Mouse (Mus musculus) megakaryocyte, embryonic 14.5 days (primary cell): ENCODE measurements around the gene Fhl1. TPM values are rescaled to one million over a fixed set of nuclear protein-coding genes. Genes with fewer than 3 reads are reported as not detected.

Source experiments
- H3K27me3 ChIP-seq: replicated peaks from 2 replicates; pipeline ENCODE3; 2012; ENCODE audit warnings: inconsistent platforms
- H3K36me3 ChIP-seq: replicated peaks from 2 replicates; pipeline ENCODE3; 2012; ENCODE audit warnings: low read length, inconsistent platforms, mixed read lengths
- H3K4me1 ChIP-seq: 2 replicates; pipeline ENCODE4 v1.6.1; 2012; ENCODE audit warnings: inconsistent platforms
- H3K4me3 ChIP-seq: replicated peaks from 2 replicates; pipeline ENCODE3; 2012; ENCODE audit warnings: moderate library complexity, mild to moderate bottlenecking, inconsistent platforms
- H3K9me3 ChIP-seq: 2 replicates; pipeline ENCODE4 v1.6.1; 2012; ENCODE audit warnings: inconsistent platforms
- FLI1 ChIP-seq: IDR thresholded peaks from 2 replicates; pipeline ENCODE4 v1.6.1; 2012; ENCODE audit warnings: low read length, inconsistent platforms, mixed read lengths
- GATA1 ChIP-seq: IDR thresholded peaks from 3 replicates; pipeline ENCODE4 v1.6.1; 2012; ENCODE audit warnings: mixed read lengths, low read length, inconsistent platforms, borderline replicate concordance
- polyA plus RNA-seq: library from polyadenylated mRNA; stranded (reverse); fragments of >175 nt; gene quantifications from 2 replicates; pipeline ENCODE4 v1.2.3, GENCODE M21; 2012; ENCODE audit warnings: low replicate concordance; ENCODE audit not compliant: insufficient read depth

Fhl1 gene
- polyA plus RNA-seq, 1 experiment: 40.0 TPM

- TF ChIP-seq GATA1 (no peak), FLI1 (no peak)
- Histone ChIP-seq H3K36me3 (no peaks in the 10 kb centered on the region), H3K9me3 (no peaks in the 10 kb centered on the region), H3K4me3 (no peak overlapping the region), H3K27me3 (peaks cover 15% of the 10 kb centered on the region), H3K4me1 (peaks cover 6% of the 10 kb centered on the region; the same call in 1 of the 2 replicates)
These were observed 22.8 kb upstream of the Fhl1 start for GRCm38 (mm10) chrX:56708592-56709370.

DNA sequence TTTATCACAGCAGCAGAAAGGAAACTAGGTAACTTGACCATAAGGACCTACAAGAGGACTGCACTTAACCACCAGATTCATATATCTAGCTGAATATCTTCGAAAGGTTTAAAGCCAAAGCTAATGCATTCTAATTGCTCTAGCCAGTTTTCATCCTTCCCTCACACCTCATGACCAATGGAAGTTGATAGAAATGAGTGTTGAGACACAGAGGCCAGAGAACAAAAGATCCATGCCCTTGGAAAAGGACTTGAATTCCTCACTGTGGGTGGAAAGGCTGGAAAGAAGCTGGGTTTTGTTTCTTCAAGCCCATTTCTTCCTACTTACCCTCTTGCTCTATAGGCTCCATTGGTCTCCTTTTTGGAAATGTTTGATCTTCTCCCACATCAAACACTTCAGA lies 21.1 kb upstream of the Fhl1 start:
- peaks cover 12% of the 10 kb centered on the region for H3K27me3 ChIP-seq
- no peak for TF ChIP-seq FLI1
- no peak for TF ChIP-seq GATA1
- H3K4me3 ChIP-seq: no peak overlapping the region
- peaks cover 4% of the 10 kb centered on the region; the same call in 1 of the 2 replicates for H3K4me1 ChIP-seq
- no peaks in the 10 kb centered on the region for H3K9me3 ChIP-seq
- no peaks in the 10 kb centered on the region for H3K36me3 ChIP-seq

- Histone ChIP-seq H3K27me3 (peaks cover 8% of the 10 kb centered on the region), H3K36me3 (no peaks in the 10 kb centered on the region), H3K9me3 (no peaks in the 10 kb centered on the region), H3K4me1 (no peaks in the 10 kb centered on the region), H3K4me3 (no peak overlapping the region)
- TF ChIP-seq GATA1: no peak
- no peak for TF ChIP-seq FLI1
These were observed 18.9 kb upstream of the Fhl1 start for GRCm38 (mm10) chrX:56712666-56713065.

DNA sequence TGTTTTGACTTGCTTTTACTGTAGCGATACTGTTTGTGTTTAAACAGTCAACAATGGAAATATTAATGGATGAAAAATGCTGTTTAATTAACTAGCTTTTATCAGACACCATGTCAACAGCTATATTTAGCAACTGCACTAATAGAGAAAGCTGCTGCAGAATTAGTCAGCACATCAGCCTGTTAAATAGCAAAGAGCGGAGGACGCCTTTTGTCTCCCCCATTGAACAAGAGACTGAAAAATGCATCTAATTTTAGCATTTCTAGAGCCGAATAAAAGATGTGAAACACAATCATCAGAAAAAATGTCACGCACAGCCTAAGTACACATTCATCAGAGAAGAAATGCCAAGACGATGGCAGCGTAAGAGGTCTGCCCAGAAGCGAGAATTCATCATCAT lies 9.0 kb upstream of the Fhl1 start:
- no peaks in the 10 kb centered on the region for H3K9me3 ChIP-seq
- TF ChIP-seq FLI1 (no peak), GATA1 (no peak)
- H3K27me3 ChIP-seq: peaks cover 1% of the 10 kb centered on the region
- H3K4me1 ChIP-seq: peaks cover 9% of the 10 kb centered on the region
- no peak overlapping the region for H3K4me3 ChIP-seq
- H3K36me3 ChIP-seq: no peaks in the 10 kb centered on the region

- Histone ChIP-seq H3K9me3 (no peaks in the 10 kb centered on the region), H3K4me3 (no peak overlapping the region), H3K27me3 (peaks cover 14% of the 10 kb centered on the region), H3K36me3 (no peaks in the 10 kb centered on the region), H3K4me1 (peaks cover 32% of the 10 kb centered on the region)
- TF ChIP-seq FLI1 (no peak), GATA1 (no peak)
These were observed 3.1 kb upstream of the Fhl1 start for GRCm38 (mm10) chrX:56728507-56728906.

- TF ChIP-seq GATA1: no peak
- peak overlapping the region; percentile 93 for H3K4me3 ChIP-seq
These were observed 720 bp upstream of the Fhl1 start for GRCm38 (mm10) chrX:56730828-56731305.

GRCm38 (mm10) chrX:56732401-56732800 lies 814 bp downstream of the Fhl1 start:
- Histone ChIP-seq H3K4me3 (peak overlapping the region; percentile 93), H3K36me3 (peaks cover 14% of the 10 kb centered on the region), H3K9me3 (no peaks in the 10 kb centered on the region), H3K4me1 (peaks cover 47% of the 10 kb centered on the region), H3K27me3 (peaks cover 14% of the 10 kb centered on the region)
- TF ChIP-seq GATA1 (no peak), FLI1 (no peak)

More at GRCm38 (mm10) chrX:56730828-56731305, 720 bp upstream of the Fhl1 start:
- Histone ChIP-seq H3K9me3 (no peaks in the 10 kb centered on the region), H3K36me3 (peaks cover 3% of the 10 kb centered on the region), H3K4me1 (peaks cover 35% of the 10 kb centered on the region), H3K27me3 (peaks cover 14% of the 10 kb centered on the region)

- TF ChIP-seq FLI1 (no peak), GATA1 (no peak)
- no peaks in the 10 kb centered on the region for H3K9me3 ChIP-seq
- H3K4me3 ChIP-seq: peak overlapping the region; percentile 93
- peaks cover 27% of the 10 kb centered on the region for H3K36me3 ChIP-seq
- peaks cover 42% of the 10 kb centered on the region for H3K4me1 ChIP-seq
- peaks cover 10% of the 10 kb centered on the region for H3K27me3 ChIP-seq
These were observed 2.8 kb downstream of the Fhl1 start for GRCm38 (mm10) chrX:56734436-56734835.

DNA sequence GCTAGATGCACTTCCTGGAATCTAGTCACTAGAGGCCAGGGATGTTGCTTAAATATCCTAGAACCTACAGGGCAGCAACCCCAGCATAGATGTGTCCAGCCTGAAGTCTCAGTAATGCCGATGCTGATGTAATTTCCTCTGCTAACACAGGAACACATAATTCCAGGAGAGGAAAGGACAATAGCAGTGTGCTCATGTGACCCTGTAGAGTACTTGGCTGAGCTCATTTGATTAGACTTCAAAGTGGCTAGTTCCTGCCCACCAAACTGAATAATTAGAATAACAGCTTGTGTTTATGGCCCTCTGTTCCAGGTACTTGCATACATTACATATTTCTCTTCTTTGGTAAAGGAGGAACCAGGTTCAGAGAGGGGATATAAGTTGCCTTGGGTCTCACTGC lies 4.6 kb downstream of the Fhl1 start:
- H3K36me3 ChIP-seq: peaks cover 31% of the 10 kb centered on the region
- peak overlapping the region; percentile 56 for H3K4me3 ChIP-seq
- H3K4me1 ChIP-seq: peaks cover 31% of the 10 kb centered on the region
- H3K9me3 ChIP-seq: no peaks in the 10 kb centered on the region
- TF ChIP-seq FLI1 (no peak), GATA1 (no peak)
- peaks cover 3% of the 10 kb centered on the region for H3K27me3 ChIP-seq

- H3K36me3 ChIP-seq: peaks cover 31% of the 10 kb centered on the region
- no peaks in the 10 kb centered on the region for H3K9me3 ChIP-seq
- no peak for TF ChIP-seq GATA1
- no peak for TF ChIP-seq FLI1
- H3K4me1 ChIP-seq: peaks cover 41% of the 10 kb centered on the region
- H3K4me3 ChIP-seq: no peak overlapping the region
- H3K27me3 ChIP-seq: no peaks in the 10 kb centered on the region
These were observed 6.4 kb downstream of the Fhl1 start for GRCm38 (mm10) chrX:56737848-56738554.
